Mouse (Mus musculus) CH12.LX (cell line): ENCODE measurements at regions not wholly inside any gene's neighbourhood (a gene's known extent, or its start where the extent isn't known, plus 50 kb on each side); places are given as distances from the start of the nearest gene placed in this dataset.

ENCODE experiments used
- CHD2 ChIP-seq: IDR thresholded peaks from 2 replicates; pipeline ENCODE4 v1.6.1; 2011; ENCODE audit warnings: low read length, improper control_type of control experiment
- CTCF ChIP-seq, 2 experiments: IDR thresholded peaks in 1 of 2; conservative IDR thresholded peaks in 1 of 2; 2 replicates each; pipeline ENCODE4 v1.5.1; 2011 to 2012; ENCODE audit warnings: low read depth in 2 of 2, low read length in 2 of 2, improper control_type of control experiment in 1 of 2, inconsistent platforms in 1 of 2, mild to moderate bottlenecking in 1 of 2, moderate library complexity in 1 of 2
- ETS1 ChIP-seq: conservative IDR thresholded peaks from 2 replicates; pipeline ENCODE4 v1.6.1; 2012; ENCODE audit warnings: low read depth, mild to moderate bottlenecking, inconsistent platforms, low read length, improper control_type of control experiment, moderate library complexity
- IRF4 ChIP-seq: IDR thresholded peaks from 2 replicates; pipeline ENCODE4 v1.6.1; 2014; ENCODE audit warnings: low read depth, mild to moderate bottlenecking, inconsistent platforms, low read length, improper control_type of control experiment
- JUN ChIP-seq: IDR thresholded peaks from 2 replicates; pipeline ENCODE4 v1.6.1; 2011; ENCODE audit warnings: low read depth, mild to moderate bottlenecking, low read length, improper control_type of control experiment, moderate library complexity; ENCODE audit not compliant: insufficient read depth
- JUND ChIP-seq: conservative IDR thresholded peaks from 2 replicates; pipeline ENCODE4 v1.6.1; 2011; ENCODE audit warnings: low read depth, low read length, improper control_type of control experiment
- MEF2A ChIP-seq: IDR thresholded peaks from 2 replicates; pipeline ENCODE4 v1.6.1; 2014; ENCODE audit warnings: low read depth, mild to moderate bottlenecking, inconsistent platforms, low read length, improper control_type of control experiment, borderline replicate concordance
- NRF1 ChIP-seq: IDR thresholded peaks from 2 replicates; pipeline ENCODE4 v1.6.1; 2014; ENCODE audit warnings: low read depth, mild to moderate bottlenecking, inconsistent platforms, low read length, improper control_type of control experiment, moderate library complexity
- POLR2A ChIP-seq: IDR thresholded peaks from 2 replicates; pipeline ENCODE4 v1.6.1; 2011; ENCODE audit warnings: low read depth, mild to moderate bottlenecking, improper control_type of control experiment, low read length
- POLR2AphosphoS2 ChIP-seq: IDR thresholded peaks from 2 replicates; pipeline ENCODE4 v1.6.1; 2011; ENCODE audit warnings: low read depth, low read length, improper control_type of control experiment
- ZC3H11A ChIP-seq: IDR thresholded peaks from 2 replicates; pipeline ENCODE4 v1.6.1; 2012; ENCODE audit warnings: low read depth, mild to moderate bottlenecking, inconsistent platforms, low read length, improper control_type of control experiment
- ZKSCAN1 ChIP-seq: IDR thresholded peaks from 2 replicates; pipeline ENCODE4 v1.6.1; 2012; ENCODE audit warnings: low read depth, inconsistent platforms, low read length, improper control_type of control experiment, borderline replicate concordance
- ZMIZ1 ChIP-seq: IDR thresholded peaks from 2 replicates; pipeline ENCODE4 v1.6.1; 2012; ENCODE audit warnings: low read depth, mild to moderate bottlenecking, inconsistent platforms, low read length, improper control_type of control experiment
- ZNF384 ChIP-seq: IDR thresholded peaks from 2 replicates; pipeline ENCODE4 v1.6.1; 2012; ENCODE audit warnings: low read depth, low read length, improper control_type of control experiment, inconsistent platforms

- TF ChIP-seq CTCF (conservative IDR thresholded peaks at IDR 0.05 in 1 of 2, IDR thresholded peaks at IDR 0.05 in 1 of 2; ENCODE audit: low read depth in 2 of 2, low read length in 2 of 2) (no peak), CHD2 (no peak), ZKSCAN1 (no peak), JUND (no peak), ETS1 (no peak), IRF4 (no peak), JUN (no peak), ZMIZ1 (no peak), POLR2AphosphoS2 (no peak), ZNF384 (no peak), ZC3H11A (no peak), POLR2A (no peak), MEF2A (no peak), NRF1 (no peak)
These were observed 108.7 kb downstream of the Bod1 start for GRCm38 (mm10) chr11:31562954-31563353.
